Mouse (Mus musculus): ENCODE measurements around the gene Cdh4. TPM values are rescaled to one million over a fixed set of nuclear protein-coding genes. Genes with fewer than 3 reads are reported as not detected.

Gene Cdh4
- polyA plus RNA-seq, 1 experiment: not detected

DNA sequence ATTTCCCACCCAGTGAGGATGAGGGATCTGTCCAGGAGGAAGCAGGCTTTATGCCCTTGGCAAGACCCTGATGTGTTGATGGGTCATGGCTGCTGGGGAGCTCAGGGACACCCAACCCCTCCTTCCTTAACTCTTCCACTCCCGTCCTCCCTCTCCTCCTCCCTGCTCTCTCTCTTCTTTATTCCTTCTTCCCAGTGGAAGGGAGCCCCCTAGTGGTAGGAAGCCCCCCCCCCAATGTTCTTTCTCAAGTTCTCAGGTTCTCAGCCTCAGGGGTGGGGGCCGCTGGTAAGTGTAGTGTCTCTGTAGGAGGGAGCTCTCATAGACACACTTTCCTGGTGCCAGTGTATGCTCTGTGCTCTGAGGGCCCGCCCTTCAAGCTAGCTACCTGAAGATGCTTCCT is 421.0 kb downstream of the Cdh4 start:
- no peaks in the 10 kb centered on the region for H3K36me3 ChIP-seq (ENCODE audit: control insufficient read depth, insufficient read depth)
- H3K27me3 ChIP-seq (ENCODE audit: control insufficient read depth, insufficient read depth, insufficient read length): no peaks in the 10 kb centered on the region
- no peak overlapping the region for H3K4me3 ChIP-seq
- no peak for TF ChIP-seq USF1 (IDR thresholded peaks at IDR 0.05; ENCODE audit: low read depth)
- TF ChIP-seq E2F4 (IDR thresholded peaks at IDR 0.05; ENCODE audit: insufficient read depth): no peak
- TF ChIP-seq CEBPB (IDR thresholded peaks at IDR 0.05; ENCODE audit: insufficient read depth, poor library complexity, severe bottlenecking): no peak
- TF ChIP-seq TCF12 (IDR thresholded peaks at IDR 0.05; ENCODE audit: insufficient read depth, poor library complexity, severe bottlenecking): no peak
- no peak for TF ChIP-seq POLR2AphosphoS2 (IDR thresholded peaks at IDR 0.05; ENCODE audit: insufficient read length, low read depth)
- TF ChIP-seq MAX (IDR thresholded peaks at IDR 0.05; ENCODE audit: low read depth): no peak
- no peak for TF ChIP-seq REST (IDR thresholded peaks at IDR 0.05; ENCODE audit: insufficient read depth, insufficient read length)
- no peak for TF ChIP-seq TCF3 (IDR thresholded peaks at IDR 0.05; ENCODE audit: insufficient read length, low read depth)
- TF ChIP-seq SRF (IDR thresholded peaks at IDR 0.05; ENCODE audit: control insufficient read depth, insufficient read length, low read depth): no peak
- TF ChIP-seq POLR2A (IDR thresholded peaks at IDR 0.05; ENCODE audit: insufficient read length, low read depth): no peak
- TF ChIP-seq MYOD1 (IDR thresholded peaks at IDR 0.05; ENCODE audit: control insufficient read depth in 1 of 3, insufficient read length in 2 of 3, low read depth in 2 of 3): no peak
- TF ChIP-seq MYOG (IDR thresholded peaks at IDR 0.05; ENCODE audit: control insufficient read depth in 1 of 3, insufficient read depth in 1 of 3, insufficient read length in 2 of 3, low read depth in 2 of 3): no peak
- no peaks in the 10 kb centered on the region for H3K79me2 ChIP-seq (ENCODE audit: control insufficient read depth, insufficient read depth)
- no peak overlapping the region for H3K4me2 ChIP-seq (ENCODE audit: low read depth)
- H3ac ChIP-seq (ENCODE audit: control insufficient read depth, insufficient read length): no peak overlapping the region

DNA sequence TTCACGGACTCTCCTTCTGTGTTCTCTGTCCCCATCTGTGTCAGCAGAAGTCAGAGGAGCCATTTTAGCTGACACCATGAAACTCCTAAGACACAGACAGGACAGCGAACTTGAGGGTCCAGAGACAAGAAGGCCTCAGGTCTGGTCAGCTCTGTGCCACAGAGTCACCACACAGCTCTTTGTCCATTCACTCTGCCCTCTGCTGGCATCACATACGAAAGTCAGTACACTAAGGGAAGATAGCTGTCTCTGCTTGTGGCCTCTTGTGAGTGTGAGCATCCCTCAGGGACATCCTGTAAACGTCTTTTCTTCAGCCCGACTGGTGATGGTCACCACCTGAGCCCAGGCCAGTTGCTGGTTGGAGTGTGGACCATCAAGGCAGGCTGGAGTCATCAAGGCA is 422.9 kb downstream of the Cdh4 start:
- no peaks in the 10 kb centered on the region for H3K36me3 ChIP-seq (ENCODE audit: control insufficient read depth, insufficient read depth)
- H3K4me2 ChIP-seq (ENCODE audit: low read depth): no peak overlapping the region
- no peak overlapping the region for H3ac ChIP-seq (ENCODE audit: control insufficient read depth, insufficient read length)
- H3K27me3 ChIP-seq (ENCODE audit: control insufficient read depth, insufficient read depth, insufficient read length): no peaks in the 10 kb centered on the region
- H3K4me3 ChIP-seq: no peak overlapping the region
- TF ChIP-seq CEBPB (IDR thresholded peaks at IDR 0.05; ENCODE audit: insufficient read depth, poor library complexity, severe bottlenecking): no peak
- no peaks in the 10 kb centered on the region for H3K79me2 ChIP-seq (ENCODE audit: control insufficient read depth, insufficient read depth)

DNA sequence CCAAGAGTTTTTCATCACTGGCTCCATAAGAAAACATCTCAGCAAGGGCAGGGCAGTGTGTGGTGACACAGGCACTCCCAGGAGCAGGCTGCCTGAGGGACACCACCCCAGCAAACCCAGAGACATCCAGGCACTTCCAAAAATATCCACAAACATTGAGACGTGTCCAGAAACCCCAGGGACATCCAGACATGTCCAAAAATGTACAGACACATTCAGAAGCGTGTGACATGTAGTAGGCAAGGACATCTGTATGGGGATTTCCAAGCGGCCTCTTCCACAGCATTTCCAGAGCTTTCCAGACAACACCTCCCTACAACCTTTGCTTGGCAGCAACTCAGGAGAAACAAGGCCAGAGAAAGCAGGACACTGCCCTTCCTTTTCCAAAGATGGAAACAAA is 425.4 kb downstream of the Cdh4 start:
- no peaks in the 10 kb centered on the region for H3K27me3 ChIP-seq (ENCODE audit: control insufficient read depth, insufficient read depth, insufficient read length)
- TF ChIP-seq MYOD1 (IDR thresholded peaks at IDR 0.05; ENCODE audit: control insufficient read depth in 1 of 3, insufficient read length in 2 of 3, low read depth in 2 of 3) (no peak), E2F4 (IDR thresholded peaks at IDR 0.05; ENCODE audit: insufficient read depth) (no peak), TCF12 (IDR thresholded peaks at IDR 0.05; ENCODE audit: insufficient read depth, poor library complexity, severe bottlenecking) (no peak), CEBPB (IDR thresholded peaks at IDR 0.05; ENCODE audit: insufficient read depth, poor library complexity, severe bottlenecking) (no peak), TCF3 (IDR thresholded peaks at IDR 0.05; ENCODE audit: insufficient read length, low read depth) (no peak), POLR2AphosphoS2 (IDR thresholded peaks at IDR 0.05; ENCODE audit: insufficient read length, low read depth) (no peak), POLR2A (IDR thresholded peaks at IDR 0.05; ENCODE audit: insufficient read length, low read depth) (no peak), MAX (IDR thresholded peaks at IDR 0.05; ENCODE audit: low read depth) (no peak), MYOG (IDR thresholded peaks at IDR 0.05; ENCODE audit: control insufficient read depth in 1 of 3, insufficient read depth in 1 of 3, insufficient read length in 2 of 3, low read depth in 2 of 3) (no peak), SRF (IDR thresholded peaks at IDR 0.05; ENCODE audit: control insufficient read depth, insufficient read length, low read depth) (no peak), REST (IDR thresholded peaks at IDR 0.05; ENCODE audit: insufficient read depth, insufficient read length) (no peak), USF1 (IDR thresholded peaks at IDR 0.05; ENCODE audit: low read depth) (no peak)
- H3K36me3 ChIP-seq (ENCODE audit: control insufficient read depth, insufficient read depth): no peaks in the 10 kb centered on the region
- no peak overlapping the region for H3K4me3 ChIP-seq
- H3K79me2 ChIP-seq (ENCODE audit: control insufficient read depth, insufficient read depth): no peaks in the 10 kb centered on the region
- no peak overlapping the region for H3K4me2 ChIP-seq (ENCODE audit: low read depth)
- no peak overlapping the region for H3ac ChIP-seq (ENCODE audit: control insufficient read depth, insufficient read length)

DNA sequence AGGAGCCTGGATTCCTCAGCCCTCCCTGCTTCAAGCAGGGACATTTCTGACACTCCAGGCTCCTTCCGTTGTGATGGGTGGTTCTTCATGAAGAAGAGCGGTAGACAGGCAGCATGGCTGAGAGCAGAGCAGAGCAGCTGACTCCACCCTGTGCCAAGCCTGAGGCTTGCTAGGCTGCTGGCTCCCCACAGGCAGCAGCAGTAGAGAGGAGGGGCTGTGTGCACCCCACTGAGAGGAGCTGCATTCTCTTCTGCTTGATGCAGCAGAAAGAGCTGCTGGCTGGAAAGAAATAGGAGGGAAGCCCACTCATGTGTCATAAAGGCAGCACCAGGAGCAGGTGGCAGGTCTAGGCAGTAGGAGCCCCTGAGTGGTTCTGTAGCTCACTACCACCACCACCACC is 427.6 kb downstream of the Cdh4 start:
- H3K4me3 ChIP-seq: no peak overlapping the region
- H3ac ChIP-seq (ENCODE audit: control insufficient read depth, insufficient read length): no peak overlapping the region
- no peak overlapping the region for H3K4me2 ChIP-seq (ENCODE audit: low read depth)
- H3K27me3 ChIP-seq (ENCODE audit: control insufficient read depth, insufficient read depth, insufficient read length): no peaks in the 10 kb centered on the region
- H3K36me3 ChIP-seq (ENCODE audit: control insufficient read depth, insufficient read depth): no peaks in the 10 kb centered on the region
- TF ChIP-seq TCF12 (IDR thresholded peaks at IDR 0.05; ENCODE audit: insufficient read depth, poor library complexity, severe bottlenecking) (no peak), E2F4 (IDR thresholded peaks at IDR 0.05; ENCODE audit: insufficient read depth) (no peak), USF1 (IDR thresholded peaks at IDR 0.05; ENCODE audit: low read depth) (no peak), REST (IDR thresholded peaks at IDR 0.05; ENCODE audit: insufficient read depth, insufficient read length) (no peak), TCF3 (IDR thresholded peaks at IDR 0.05; ENCODE audit: insufficient read length, low read depth) (no peak), MAX (IDR thresholded peaks at IDR 0.05; ENCODE audit: low read depth) (no peak), SRF (IDR thresholded peaks at IDR 0.05; ENCODE audit: control insufficient read depth, insufficient read length, low read depth) (no peak), MYOG (IDR thresholded peaks at IDR 0.05; ENCODE audit: control insufficient read depth in 1 of 3, insufficient read depth in 1 of 3, insufficient read length in 2 of 3, low read depth in 2 of 3) (no peak), MYOD1 (IDR thresholded peaks at IDR 0.05; ENCODE audit: control insufficient read depth in 1 of 3, insufficient read length in 2 of 3, low read depth in 2 of 3) (no peak), POLR2A (IDR thresholded peaks at IDR 0.05; ENCODE audit: insufficient read length, low read depth) (no peak)
- H3K79me2 ChIP-seq (ENCODE audit: control insufficient read depth, insufficient read depth): no peaks in the 10 kb centered on the region

DNA sequence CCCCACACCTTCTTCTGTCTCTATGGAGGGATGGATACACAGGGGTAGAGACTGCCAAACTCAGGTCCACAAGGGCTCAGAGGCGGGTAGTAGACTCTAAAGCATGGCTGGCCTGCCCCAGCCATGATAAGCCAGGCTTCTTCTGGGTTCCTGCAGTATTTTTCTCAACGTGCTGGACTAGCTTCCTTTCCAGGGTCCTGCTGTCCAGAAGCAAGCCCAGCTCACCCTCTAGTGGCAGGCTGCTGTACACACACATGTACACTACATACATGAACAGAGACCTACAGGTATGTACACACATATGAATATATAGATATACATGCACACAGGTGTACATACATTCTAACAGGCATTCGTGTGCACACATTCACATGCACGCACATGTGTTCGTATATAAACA is 430.5 kb downstream of the Cdh4 start:
- no peak overlapping the region for H3K4me2 ChIP-seq (ENCODE audit: low read depth)
- no peak overlapping the region for H3K4me3 ChIP-seq
- no peak for TF ChIP-seq E2F4 (IDR thresholded peaks at IDR 0.05; ENCODE audit: insufficient read depth)
- TF ChIP-seq SRF (IDR thresholded peaks at IDR 0.05; ENCODE audit: control insufficient read depth, insufficient read length, low read depth): no peak
- no peak for TF ChIP-seq MAX (IDR thresholded peaks at IDR 0.05; ENCODE audit: low read depth)
- TF ChIP-seq CEBPB (IDR thresholded peaks at IDR 0.05; ENCODE audit: insufficient read depth, poor library complexity, severe bottlenecking): no peak
- TF ChIP-seq TCF12 (IDR thresholded peaks at IDR 0.05; ENCODE audit: insufficient read depth, poor library complexity, severe bottlenecking): no peak
- H3K27me3 ChIP-seq (ENCODE audit: control insufficient read depth, insufficient read depth, insufficient read length): peaks cover 8% of the 10 kb centered on the region
- no peaks in the 10 kb centered on the region for H3K79me2 ChIP-seq (ENCODE audit: control insufficient read depth, insufficient read depth)
- no peaks in the 10 kb centered on the region for H3K36me3 ChIP-seq (ENCODE audit: control insufficient read depth, insufficient read depth)
- H3ac ChIP-seq (ENCODE audit: control insufficient read depth, insufficient read length): no peak overlapping the region

Measured in myocyte (in vitro differentiated cells).